In genomic region chr11:118677277-118677676, GRCm38 (mm10) we compare ENCODE assay signal across 15 mouse cellular contexts.
"Had no signal": no experiment of that assay in that cellular context is flagged by ENCODE, and none has a peak within 500 bp of the region (broad histone marks: within the 10 kb centered on the region; RNA-seq: fewer than 3 reads in every experiment).

No protein-coding gene starts in this region.

- H3K9ac ChIP-seq: neural tube, embryonic 12.5 days; stomach, embryonic 15.5 days had no signal

- H3K4me1 ChIP-seq: stomach, embryonic 15.5 days had no signal

- DNase-seq: retina, postnatal 1 day; right cerebral cortex, adult 18-20 months; right cerebral cortex, postnatal 14 days; right cerebral cortex, postnatal 25 days; right cerebral cortex, postnatal 4 days; spleen, adult 18-20 months; thymus, adult 18-20 months; thymus, adult 2 months; thymus, postnatal 14 days; thymus, postnatal 25 days; thymus, postnatal 36 days; thymus, postnatal 4 days had no signal

- H3K27me3 ChIP-seq: neural tube, embryonic 12.5 days had no signal

- H3K4me2 ChIP-seq: neural tube, embryonic 12.5 days; stomach, embryonic 15.5 days had no signal

- H3K36me3 ChIP-seq: neural tube, embryonic 12.5 days; stomach, embryonic 15.5 days had no signal

- H3K4me3 ChIP-seq: neural tube, embryonic 12.5 days; stomach, embryonic 15.5 days had no signal

- H3K27ac ChIP-seq: neural tube, embryonic 12.5 days; stomach, embryonic 15.5 days; stomach, postnatal 0 days had no signal

- H3K9me3 ChIP-seq: neural tube, embryonic 12.5 days; stomach, embryonic 15.5 days had no signal
